Mouse (Mus musculus): ENCODE measurements at regions not wholly inside any gene's neighbourhood (a gene's known extent, or its start where the extent isn't known, plus 50 kb on each side); places are given as distances from the start of the nearest gene placed in this dataset.

DNA sequence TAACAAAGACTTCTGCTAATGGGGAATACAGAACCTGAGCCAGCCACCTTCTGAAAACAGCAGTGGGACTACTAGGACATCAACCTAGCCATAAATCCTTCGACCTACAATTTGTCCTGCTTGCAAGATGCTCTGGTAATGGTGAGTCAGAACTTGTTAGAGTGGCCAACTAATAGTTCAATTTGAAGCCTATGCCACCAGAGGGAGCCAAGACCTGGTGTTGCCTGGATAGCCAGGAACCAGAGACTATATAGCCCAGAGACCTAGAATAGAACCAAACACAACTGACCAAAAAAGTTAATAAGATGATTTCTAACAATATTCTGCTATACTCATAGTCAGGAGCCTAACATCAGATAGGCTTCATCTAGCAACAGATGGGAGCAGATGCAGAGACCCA lies 119.3 kb upstream of the Dab2 start:
- DNase-seq (ENCODE audit: low spot score in 2 of 2) = no peak

DNA sequence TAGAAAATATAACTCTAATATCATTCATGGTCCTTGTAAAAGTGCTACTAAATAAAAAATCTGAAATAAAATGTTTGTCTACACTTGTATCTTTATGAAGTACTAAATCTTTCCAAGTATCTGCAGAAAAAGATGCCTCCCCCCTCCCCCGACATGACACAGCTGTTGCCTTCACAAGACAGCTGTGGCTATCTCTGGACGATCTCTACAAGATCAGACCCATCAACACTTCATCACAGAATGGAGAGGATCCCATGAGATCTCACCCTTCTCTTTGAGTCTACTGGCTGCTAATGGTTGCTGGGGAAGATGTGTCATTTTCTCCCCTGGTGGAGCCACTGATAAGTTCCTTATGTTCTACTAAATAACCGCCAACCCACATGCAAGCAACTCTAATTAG lies 116.0 kb upstream of the Dab2 start:
- DNase-seq (ENCODE audit: low spot score in 2 of 2) = no peak

DNA sequence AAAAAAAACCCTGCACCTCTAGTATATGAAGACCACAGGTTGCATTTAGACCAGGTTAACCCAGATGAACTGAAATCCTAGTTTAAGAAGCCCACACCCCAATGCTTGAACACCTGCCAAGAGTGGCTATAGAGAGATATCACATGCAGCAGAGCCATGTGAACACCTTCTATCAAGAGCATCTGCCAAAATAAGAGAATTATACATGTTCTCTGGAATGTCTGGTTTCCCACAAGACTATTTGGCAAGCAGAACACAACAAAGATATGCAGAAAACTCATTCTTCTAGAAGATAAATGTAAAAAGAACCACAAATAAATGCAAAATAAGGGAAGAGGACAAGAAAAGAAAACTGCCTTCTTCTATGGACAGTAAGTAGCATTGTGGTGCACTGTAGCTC lies 107.7 kb upstream of the Dab2 start:
- no peak for DNase-seq (ENCODE audit: low spot score in 2 of 2)

DNA sequence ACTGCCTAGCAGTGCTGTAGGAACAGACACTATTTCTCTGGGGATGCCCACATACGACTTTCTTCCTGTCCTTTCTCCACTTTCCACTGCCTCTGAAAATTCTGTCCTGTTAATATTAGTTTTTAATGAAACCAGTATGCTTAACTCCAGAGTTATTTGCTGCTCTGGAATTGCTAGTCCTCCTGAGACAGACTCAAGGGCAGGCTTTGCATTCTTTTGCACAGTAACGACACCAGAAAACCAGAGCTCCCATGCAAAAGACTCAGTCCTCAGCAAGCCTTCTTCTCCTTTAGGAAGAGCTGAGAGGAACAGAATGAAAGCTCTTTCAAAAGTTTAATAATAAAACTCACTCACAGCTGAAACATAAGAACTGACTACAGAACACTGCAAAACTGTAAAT lies 92.3 kb upstream of the Dab2 start:
- no peak for DNase-seq (ENCODE audit: low spot score in 2 of 2)

DNA sequence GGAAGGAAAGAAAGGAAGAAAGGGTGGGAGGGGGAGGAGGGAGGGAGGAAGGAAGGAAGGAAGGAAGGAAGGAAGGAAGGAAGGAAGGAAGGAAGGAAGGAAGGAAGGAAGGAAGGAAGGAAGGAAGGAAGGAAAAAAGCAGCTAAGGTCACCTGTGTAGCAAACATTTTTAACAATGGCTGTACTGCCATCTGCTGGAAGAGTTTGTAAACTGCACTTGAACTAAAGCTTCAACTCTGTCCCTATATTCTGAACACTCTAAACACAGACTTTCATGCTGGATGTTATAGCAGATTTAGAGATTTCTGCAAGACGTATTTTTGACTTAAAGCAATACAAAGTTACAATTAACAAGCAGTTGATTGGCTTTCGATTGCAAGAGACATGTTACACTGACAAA lies 90.3 kb upstream of the Dab2 start:
- DNase-seq (ENCODE audit: low spot score in 2 of 2) = no peak

DNA sequence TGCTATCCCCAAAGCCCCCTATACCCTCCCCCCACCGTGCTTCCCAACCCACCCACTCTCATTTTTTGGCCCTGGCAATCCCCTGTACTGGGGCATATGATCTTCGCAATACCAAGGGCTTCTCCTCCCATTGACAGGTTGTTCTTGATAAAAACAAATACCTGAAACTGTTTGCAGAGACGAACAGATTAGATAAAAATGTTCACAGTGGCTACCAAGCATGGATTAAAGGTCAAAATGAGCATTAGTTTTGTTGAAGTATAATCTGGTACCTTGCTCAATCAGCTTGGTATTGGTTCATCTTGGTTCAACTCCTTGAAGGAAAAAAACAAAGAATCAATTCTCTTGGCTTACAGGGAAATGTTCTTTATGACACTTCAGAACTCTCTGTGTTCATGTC lies 81.5 kb upstream of the Dab2 start:
- DNase-seq (ENCODE audit: low spot score in 2 of 2) = no peak

DNA sequence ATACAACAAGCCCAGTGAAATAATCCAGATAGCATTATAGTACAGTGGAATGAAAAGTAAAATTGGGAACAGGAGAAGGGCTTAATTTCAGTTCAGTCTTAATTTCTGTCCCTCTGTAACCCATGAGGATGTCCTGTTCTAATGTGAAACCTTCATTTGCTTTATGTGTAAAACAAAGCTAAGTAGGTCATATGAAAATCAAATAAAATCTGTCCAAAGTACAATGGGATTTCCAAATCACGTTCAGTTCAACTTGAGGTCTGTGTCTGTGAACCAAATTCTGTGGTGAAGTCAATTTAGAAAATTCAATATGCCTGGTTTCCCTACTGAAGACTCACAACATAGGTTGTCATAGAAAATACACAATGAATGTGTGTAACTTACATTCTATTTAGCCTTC lies 74.4 kb upstream of the Dab2 start:
- DNase-seq (ENCODE audit: low spot score in 2 of 2) = no peak

DNA sequence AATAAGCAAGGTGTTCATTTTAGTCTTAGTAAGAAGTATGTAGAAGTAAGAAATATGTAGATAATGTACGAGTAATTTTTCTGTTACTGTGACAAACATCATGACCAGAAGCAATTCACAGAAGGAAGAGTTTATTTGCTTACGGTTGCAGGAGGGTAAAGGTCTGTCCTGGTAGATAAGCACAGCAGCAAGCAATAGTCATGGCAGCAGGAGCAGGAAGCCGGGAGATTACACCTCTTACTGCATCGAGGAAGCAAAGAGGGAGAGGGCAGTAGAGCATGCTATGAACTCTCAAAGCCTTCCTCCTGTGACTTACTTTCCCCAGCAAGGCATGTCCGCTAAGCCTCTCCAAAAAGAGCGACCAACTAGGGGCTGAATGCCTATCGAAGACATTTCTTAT lies 69.0 kb upstream of the Dab2 start:
- no peak for DNase-seq (ENCODE audit: low spot score in 2 of 2)

DNA sequence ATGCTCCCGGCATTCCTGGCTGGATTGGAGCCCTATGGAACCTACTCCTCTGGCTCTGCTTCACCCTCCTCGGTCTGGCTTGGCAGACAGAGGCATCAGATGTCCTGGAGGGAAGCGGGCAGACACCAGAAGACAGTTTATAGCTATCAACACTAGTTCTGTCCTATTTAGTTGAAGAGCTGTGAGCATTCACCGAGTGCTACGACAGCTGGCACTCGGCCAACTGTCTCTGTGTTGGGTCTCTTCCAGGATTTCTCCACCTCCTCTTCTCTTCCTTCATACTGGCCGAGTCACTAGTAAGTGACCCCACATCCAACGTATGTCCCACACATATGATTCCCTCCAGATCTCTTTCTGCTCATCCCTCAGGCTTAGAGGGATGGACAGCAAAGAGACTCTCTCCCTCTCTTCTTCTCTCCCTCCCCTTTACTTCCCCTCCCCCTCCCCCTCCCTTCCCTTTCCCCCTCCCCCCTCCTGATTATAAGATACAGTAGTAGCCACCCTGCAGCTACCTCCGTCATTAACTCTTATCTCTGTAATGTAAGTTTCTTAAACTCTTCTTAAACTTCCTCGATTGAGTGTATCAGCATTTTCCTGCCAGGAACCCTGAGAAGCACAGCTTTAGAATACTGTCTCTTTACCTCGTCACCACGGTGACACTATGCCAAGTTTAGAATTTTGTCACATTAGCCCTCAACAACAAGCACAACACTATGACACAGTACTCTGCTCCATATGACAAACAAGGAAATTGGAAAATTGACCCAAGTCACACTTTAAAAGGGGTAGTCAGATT lies 68.1 kb upstream of the Dab2 start:
- DNase-seq (ENCODE audit: low spot score in 2 of 2) = no peak

DNA sequence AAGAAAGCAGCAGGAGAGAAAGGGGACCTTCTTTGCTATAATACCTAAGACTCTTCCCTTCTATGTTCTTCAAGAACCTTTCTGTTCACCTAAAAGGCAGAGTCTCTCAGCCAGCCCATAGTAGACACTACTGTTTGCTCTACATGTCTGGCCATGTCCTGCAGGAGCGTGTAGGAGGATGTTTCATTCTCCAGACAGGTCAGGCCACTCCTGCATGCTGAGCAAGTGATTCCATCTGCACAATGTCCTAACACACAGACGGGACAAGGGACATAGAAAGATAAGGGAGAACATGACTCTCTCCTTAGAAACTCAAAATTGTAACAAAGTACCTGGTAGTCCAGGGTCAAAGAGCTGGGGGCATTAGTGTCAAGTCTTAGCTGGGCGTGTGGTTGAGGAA lies 66.0 kb upstream of the Dab2 start:
- DNase-seq (ENCODE audit: low spot score in 2 of 2) = peak; percentile 21 to 26

DNA sequence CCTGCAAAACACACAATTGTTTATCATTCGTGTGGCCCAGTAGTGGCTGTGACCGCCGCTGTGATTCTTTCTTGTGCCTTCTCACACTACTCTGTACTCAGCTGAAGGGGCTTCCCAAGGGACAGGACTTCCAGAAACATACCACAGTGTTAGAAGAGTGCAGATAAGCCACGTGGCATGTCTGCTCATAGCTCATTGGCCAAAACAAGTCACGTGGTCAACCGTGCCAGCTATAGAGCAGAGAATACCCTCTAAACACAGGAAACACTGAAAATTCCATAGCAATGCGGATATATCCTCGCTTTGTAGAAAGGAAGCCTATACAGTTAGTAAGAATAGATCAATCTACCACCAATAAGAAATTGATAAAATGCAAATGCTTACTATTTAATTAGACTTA lies 63.0 kb upstream of the Dab2 start:
- no peak for DNase-seq (ENCODE audit: low spot score in 2 of 2)

DNA sequence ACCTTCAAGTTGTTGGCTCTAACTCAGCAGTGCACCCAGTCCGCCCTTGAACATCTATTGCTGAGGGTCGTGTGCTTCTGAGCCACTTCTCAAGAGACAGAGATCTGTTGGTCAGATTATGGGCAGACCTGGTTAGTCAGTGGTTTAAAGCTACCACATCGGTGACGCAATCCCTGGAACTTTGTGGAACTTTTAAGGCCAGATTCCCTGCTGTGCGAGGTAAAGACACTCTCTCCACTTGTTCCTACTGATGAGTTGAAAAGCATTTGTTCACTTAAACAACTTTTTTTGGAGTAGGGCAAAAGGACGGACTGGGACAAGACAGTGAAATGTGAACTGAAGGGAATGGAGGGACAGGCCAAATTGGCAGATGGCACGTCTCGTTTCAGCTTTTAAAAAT lies 61.9 kb upstream of the Dab2 start:
- peak in 1 of 2 experiments; percentile 16 for DNase-seq (ENCODE audit: low spot score in 2 of 2)

DNA sequence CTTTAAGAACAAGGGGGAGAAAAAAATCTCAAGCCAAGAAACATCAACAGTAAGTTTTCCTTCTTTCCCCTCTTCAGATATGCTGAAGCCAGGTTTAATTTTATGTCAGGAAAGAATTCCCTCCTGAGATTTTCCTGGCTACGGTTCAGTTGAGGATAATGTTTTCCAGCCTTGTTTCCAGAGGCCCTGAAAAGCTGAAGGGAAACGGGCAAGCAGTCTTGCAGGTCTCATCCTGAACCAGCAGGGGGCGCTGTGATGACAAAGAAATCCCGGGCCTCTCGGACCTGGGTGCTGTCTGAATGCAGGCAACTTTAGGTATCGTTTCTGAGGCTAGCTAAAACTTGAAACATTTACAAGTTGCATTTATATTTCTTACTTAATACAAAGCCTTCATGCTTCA lies 61.5 kb upstream of the Dab2 start:
- DNase-seq (ENCODE audit: low spot score in 2 of 2) = peak; percentile 75 to 84

DNA sequence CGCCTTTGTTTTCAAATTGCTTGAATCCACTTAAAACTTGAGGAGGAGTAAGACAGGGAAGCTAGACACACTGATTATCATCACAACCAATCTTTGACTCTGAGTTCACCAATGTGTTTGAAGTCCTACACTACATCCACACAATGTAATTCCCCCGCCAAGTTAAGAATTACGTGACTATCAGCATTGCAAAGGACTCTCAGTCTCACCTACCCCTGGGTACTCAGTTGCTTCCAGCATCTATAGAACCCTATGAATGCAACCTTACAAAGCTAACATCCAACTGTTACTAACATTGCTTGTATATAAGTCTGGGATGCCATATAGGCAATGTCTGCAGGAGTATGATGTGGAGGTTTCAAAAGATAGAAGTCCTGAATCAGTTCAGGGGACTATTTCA lies 60.8 kb upstream of the Dab2 start:
- no peak for DNase-seq (ENCODE audit: low spot score in 2 of 2)

DNA sequence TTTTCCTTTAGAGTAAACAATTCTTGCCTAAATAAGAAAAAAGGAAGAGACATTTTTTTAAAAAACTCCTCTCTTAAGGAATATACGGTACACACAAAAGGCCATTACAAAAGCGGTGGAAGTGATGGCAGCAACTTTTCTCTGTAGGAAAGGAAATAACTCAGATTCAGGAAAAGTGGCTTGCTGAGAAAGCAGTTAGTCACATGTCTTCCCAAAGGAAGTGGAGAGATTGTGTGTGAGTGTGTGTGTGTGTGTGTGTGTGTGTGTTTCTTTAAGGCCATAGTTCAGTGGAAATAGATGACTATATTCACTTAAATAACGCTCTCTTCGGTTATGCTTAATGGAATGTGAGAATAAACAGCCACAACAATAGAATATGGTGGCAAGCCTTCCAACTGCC lies 57.5 kb upstream of the Dab2 start:
- DNase-seq (ENCODE audit: low spot score in 2 of 2) = no peak

DNA sequence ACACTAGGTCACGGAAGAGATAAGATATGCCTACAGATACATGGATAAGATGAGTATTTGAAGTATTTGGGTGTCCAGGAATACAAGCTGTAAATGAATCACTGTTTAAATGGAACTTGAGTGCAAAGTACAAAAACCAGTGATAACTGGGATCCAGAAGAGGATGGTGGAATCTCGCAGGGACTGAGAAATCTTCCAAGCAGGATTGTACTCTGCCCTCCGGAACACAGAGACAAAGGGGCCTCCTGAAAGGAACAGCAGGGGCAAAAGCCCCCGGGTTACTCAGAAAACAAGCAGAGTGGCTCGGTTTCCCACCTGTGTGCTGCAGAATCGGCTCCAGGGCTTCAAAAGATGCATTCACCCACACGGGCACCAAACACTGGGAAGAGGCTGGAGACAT lies 55.2 kb upstream of the Dab2 start:
- no peak for DNase-seq (ENCODE audit: low spot score in 2 of 2)

DNA sequence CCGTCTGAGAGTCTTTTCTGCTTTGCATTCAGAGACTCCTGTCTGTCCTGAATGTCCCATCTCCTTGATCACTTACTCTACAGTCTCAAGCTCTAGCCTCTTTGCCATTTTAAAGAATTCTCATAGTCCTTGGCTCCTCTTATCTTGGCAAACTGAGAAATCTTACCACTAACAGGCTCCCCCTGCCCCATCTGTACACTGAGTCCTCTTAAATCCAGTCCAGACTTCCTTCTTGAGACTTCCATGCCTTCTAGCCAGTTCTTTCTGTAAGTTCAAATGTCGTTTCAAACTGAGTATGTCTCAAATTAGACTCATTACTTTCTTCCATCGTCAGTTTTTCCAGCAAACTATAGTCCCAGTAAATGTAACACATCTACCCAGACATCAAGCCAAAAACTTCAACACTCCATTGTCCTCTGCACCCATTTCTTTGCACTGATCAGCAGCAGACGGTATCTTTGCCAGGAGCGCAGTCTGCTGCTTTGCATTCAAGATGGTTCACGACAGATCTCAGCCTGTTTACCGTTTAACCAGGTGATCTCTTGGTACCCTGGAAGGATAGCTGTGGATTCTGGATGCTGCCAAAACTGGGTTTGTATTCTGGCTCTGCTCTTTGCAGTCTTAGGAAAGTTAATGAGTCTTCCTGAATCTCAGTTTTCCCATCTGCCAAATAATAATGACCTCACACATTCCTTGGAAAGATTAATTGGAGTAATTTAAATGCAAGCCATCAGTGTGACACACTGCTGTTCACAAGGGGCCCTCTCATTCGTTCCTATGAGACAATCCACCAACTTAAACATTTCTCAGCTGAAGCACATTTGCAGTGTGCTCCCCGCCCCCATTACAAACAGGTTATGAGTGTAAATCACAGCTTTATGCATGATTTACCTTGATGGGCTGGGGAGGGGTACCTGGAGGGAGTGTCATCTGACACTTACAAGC lies 53.4 kb upstream of the Dab2 start:
- no peak for DNase-seq (ENCODE audit: low spot score in 2 of 2)

DNA sequence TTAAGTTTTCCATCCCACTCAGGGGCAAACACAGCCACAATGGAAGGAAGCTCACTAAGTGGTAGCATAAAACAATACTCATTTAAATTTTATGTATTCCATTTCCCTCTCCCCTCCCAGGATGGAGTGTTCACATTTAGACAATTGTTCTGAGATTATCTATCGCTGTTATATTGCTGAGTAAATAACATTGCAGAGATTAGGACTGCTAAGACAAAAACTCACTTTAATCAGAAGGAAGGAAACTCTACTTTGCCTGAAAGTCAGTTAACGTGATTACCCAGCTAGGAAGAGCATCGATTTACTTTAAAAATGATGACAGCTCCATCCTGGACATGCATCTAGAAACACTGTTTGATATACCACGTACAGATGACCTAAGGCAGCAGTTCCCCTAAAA lies 51.1 kb upstream of the Dab2 start:
- no peak for DNase-seq (ENCODE audit: low spot score in 2 of 2)

Data from urinary bladder, postnatal 36 days (tissue).